Mouse (Mus musculus): ENCODE results near the gene Arv1. TPM values are rescaled to one million over a fixed set of nuclear protein-coding genes. Genes with fewer than 3 reads are reported as not detected.

The Arv1 gene
- polyA plus RNA-seq (2014; fragmentation: Illumina TruSeq; extraction: RNeasy Lipid Tissue Mini Kit (QIAGEN cat#74804); ENCODE audit: low read depth, low replicate concordance): 2.8 TPM

DNA sequence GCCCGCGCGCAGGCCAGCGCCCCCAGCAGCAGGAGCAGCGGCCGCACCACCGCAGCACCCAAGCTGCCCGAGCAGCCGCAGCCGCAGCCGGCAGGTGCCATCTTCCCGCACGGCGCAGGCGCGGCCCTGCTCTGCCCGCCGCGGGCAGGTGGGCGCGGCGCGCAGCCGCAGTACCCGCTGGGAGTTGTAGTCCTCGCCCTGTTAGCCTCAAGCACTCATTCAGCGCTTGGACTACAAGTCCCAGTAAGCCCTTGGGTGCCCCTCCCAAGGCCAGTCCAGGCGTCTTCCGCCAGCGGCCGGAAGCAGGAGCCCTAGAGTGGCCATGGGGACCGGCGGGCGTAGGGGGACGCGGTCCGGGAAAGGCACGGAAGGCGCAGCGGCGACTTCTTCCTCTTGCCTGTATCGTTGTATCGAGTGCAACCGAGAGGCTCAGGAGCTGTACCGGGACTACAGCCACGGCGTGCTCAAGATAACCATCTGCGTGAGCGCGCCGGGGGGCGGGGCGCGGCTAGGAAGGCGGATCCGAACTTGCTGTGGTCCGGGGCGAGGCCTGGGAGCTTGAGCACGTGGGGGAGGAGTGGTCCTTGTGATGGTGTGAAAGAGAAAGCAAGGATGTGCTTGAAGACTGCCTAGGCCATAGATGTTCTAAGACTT, at the start of gene Arv1, which contains the start of gene Ttc13:
TSS of gene Arv1 (plus strand) at position 278 of the 654 bp plus-strand sequence.
TSS of gene Ttc13 (minus strand) at position 122 of the 654 bp plus-strand sequence.

DNA sequence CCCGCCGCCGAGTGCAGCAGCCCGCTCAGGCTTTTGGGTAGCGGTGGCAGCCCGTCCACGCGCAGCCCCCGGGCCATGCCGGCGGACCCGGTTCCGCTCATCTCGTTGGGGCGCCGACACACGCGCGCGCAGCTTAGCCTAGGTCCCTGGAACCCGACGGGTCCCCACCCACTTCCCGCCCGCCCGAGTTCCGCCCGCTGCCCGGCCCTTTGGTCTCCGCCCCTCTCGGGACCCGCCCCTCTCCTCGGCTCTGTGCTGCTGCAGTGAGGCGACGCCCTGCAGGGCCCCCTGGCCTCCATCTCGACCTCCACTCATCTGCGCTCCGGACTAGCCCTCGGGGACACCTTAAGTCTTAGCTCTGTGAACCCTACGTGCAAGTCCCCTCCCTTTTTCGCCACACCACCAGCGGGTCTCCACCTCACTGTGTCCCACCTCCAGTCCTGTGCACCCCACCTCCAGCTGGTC, 29.8 kb downstream of the Arv1 start, which contains the start of gene Fam89a:
TSS of gene Fam89a (minus strand) at position 124 of the 465 bp plus-strand sequence.

Other genes with a start within 250 kb of the Arv1 start
- gene Cog2, start 201.4 kb upstream of the Arv1 start, polyA plus RNA-seq (2014; fragmentation: Illumina TruSeq; extraction: RNeasy Lipid Tissue Mini Kit (QIAGEN cat#74804); ENCODE audit: low read depth, low replicate concordance): 27.0 TPM
- gene Agt, start 152.4 kb upstream of the Arv1 start, polyA plus RNA-seq (2014; fragmentation: Illumina TruSeq; extraction: RNeasy Lipid Tissue Mini Kit (QIAGEN cat#74804); ENCODE audit: low read depth, low replicate concordance): 2.0 TPM
- gene Capn9, start 146.0 kb upstream of the Arv1 start, polyA plus RNA-seq (2014; fragmentation: Illumina TruSeq; extraction: RNeasy Lipid Tissue Mini Kit (QIAGEN cat#74804); ENCODE audit: low read depth, low replicate concordance): 3.0 TPM
- gene 2310022B05Rik, start 58.8 kb upstream of the Arv1 start, polyA plus RNA-seq (2014; fragmentation: Illumina TruSeq; extraction: RNeasy Lipid Tissue Mini Kit (QIAGEN cat#74804); ENCODE audit: low read depth, low replicate concordance): 9.8 TPM
- 36.5 TPM for gene Ttc13, start 156 bp upstream of the Arv1 start, polyA plus RNA-seq (2014; fragmentation: Illumina TruSeq; extraction: RNeasy Lipid Tissue Mini Kit (QIAGEN cat#74804); ENCODE audit: low read depth, low replicate concordance)
- gene Fam89a, start 29.7 kb downstream of the Arv1 start, polyA plus RNA-seq (2014; fragmentation: Illumina TruSeq; extraction: RNeasy Lipid Tissue Mini Kit (QIAGEN cat#74804); ENCODE audit: low read depth, low replicate concordance): 0.57 TPM
- not detected for gene Trim67, start 71.0 kb downstream of the Arv1 start, polyA plus RNA-seq (2014; fragmentation: Illumina TruSeq; extraction: RNeasy Lipid Tissue Mini Kit (QIAGEN cat#74804); ENCODE audit: low read depth, low replicate concordance)
- gene Gnpat, start 140.9 kb downstream of the Arv1 start, polyA plus RNA-seq (2014; fragmentation: Illumina TruSeq; extraction: RNeasy Lipid Tissue Mini Kit (QIAGEN cat#74804); ENCODE audit: low read depth, low replicate concordance): 40.3 TPM
- 25.0 TPM for gene 2810004N23Rik, start 141.0 kb downstream of the Arv1 start, polyA plus RNA-seq (2014; fragmentation: Illumina TruSeq; extraction: RNeasy Lipid Tissue Mini Kit (QIAGEN cat#74804); ENCODE audit: low read depth, low replicate concordance)
- gene Exoc8, start 175.6 kb downstream of the Arv1 start, polyA plus RNA-seq (2014; fragmentation: Illumina TruSeq; extraction: RNeasy Lipid Tissue Mini Kit (QIAGEN cat#74804); ENCODE audit: low read depth, low replicate concordance): 15.8 TPM
- gene Sprtn, start 175.7 kb downstream of the Arv1 start, polyA plus RNA-seq (2014; fragmentation: Illumina TruSeq; extraction: RNeasy Lipid Tissue Mini Kit (QIAGEN cat#74804); ENCODE audit: low read depth, low replicate concordance): 18.3 TPM
- gene Egln1, start 227.2 kb downstream of the Arv1 start, polyA plus RNA-seq (2014; fragmentation: Illumina TruSeq; extraction: RNeasy Lipid Tissue Mini Kit (QIAGEN cat#74804); ENCODE audit: low read depth, low replicate concordance): 43.2 TPM

All from sigmoid colon, adult 10 weeks (tissue).